Mouse (Mus musculus) forebrain, embryonic 13.5 days (tissue): ENCODE results near the gene Cnppd1. TPM values are rescaled to one million over a fixed set of nuclear protein-coding genes. Genes with fewer than 3 reads are reported as not detected.

ENCODE experiments used
- ATAC-seq: fragments of 200-750 bp; cut with Nextera tagmentation; 2 replicates; pipeline ENCODE4 v1.8.0; 2017
- H3K27ac ChIP-seq: fragments of 300-500 bp; sonication (generic); 2 replicates; pipeline ENCODE4 v1.5.1; 2015; ENCODE audit warnings: inconsistent platforms, mild to moderate bottlenecking, moderate library complexity
- H3K27me3 ChIP-seq: fragments of 300-500 bp; sonication (generic); 2 replicates; pipeline ENCODE4 v1.6.1; 2015; ENCODE audit warnings: mild to moderate bottlenecking, inconsistent platforms
- H3K36me3 ChIP-seq: fragments of 300-500 bp; sonication (generic); 2 replicates; pipeline ENCODE4 v1.6.1; 2015; ENCODE audit warnings: mild to moderate bottlenecking, inconsistent platforms; ENCODE audit not compliant: poor library complexity, severe bottlenecking
- H3K4me1 ChIP-seq: fragments of 300-500 bp; sonication (generic); 2 replicates; pipeline ENCODE4 v1.6.1; 2015; ENCODE audit warnings: inconsistent platforms
- H3K4me2 ChIP-seq: fragments of 300-500 bp; sonication (generic); 2 replicates; pipeline ENCODE4 v1.6.1; 2015; ENCODE audit warnings: inconsistent platforms, mild to moderate bottlenecking, moderate library complexity
- H3K4me3 ChIP-seq: fragments of 300-500 bp; sonication (generic); 2 replicates; pipeline ENCODE4 v1.5.1; 2015; ENCODE audit warnings: mild to moderate bottlenecking, inconsistent platforms
- H3K9ac ChIP-seq: fragments of 300-500 bp; sonication (generic); 2 replicates; pipeline ENCODE4 v1.6.1; 2015; ENCODE audit warnings: mild to moderate bottlenecking, inconsistent platforms
- H3K9me3 ChIP-seq: fragments of 300-500 bp; sonication (generic); replicated peaks from 2 replicates; pipeline ENCODE4 v1.6.1; 2016; ENCODE audit warnings: inconsistent platforms
- WGBS: fragments of 180-500 bp; shearing (Covaris S2); methylation state at CpG from one replicate; pipeline ENCODE4 v1.1.7; 2015; 5-methylcytosine and 5-hydroxymethylcytosine counted together
- polyA plus RNA-seq: library from polyadenylated mRNA; unstranded; fragments of >200 nt; fragmentation: Nextera tagmentation; extraction: Ambion mirVana; gene quantifications from 2 replicates; pipeline ENCODE4 v1.2.1, GENCODE M21; 2015

Gene Cnppd1
- polyA plus RNA-seq, 1 experiment from 2014 or later, result 47.1 TPM

DNA sequence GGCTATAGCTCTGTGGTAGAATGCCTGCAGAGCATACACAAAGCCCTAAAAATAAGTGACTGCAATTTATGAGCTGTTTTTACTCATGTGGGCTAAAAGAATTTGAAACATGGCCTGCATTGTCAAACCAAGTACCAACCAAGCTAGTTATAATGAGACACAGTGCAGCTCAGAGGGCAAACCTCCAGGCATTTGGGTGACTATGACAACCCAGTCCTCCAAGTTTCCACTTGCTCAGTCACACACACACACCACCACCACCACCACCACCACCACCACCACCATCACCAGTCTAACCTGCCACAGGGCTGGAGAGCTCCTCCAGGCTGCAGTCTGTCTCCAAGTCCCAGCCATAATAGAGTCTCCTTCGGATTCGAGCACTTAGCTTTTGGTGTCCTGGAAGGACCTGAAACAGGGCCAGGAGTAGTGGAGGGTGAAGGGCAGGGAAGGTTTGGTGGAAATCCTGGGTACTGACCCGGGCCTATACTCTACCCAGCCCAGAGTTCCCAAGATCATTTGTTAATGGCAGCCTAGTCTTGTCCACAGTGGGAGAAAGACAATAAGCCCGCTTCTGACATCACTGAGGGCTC lies 1.8 kb downstream of the Cnppd1 start:
- WGBS, result 65% methylated on average over 4 of the region's 4 CpGs
- peak overlapping the region; percentile 87 for H3K4me3 ChIP-seq
- peak overlapping the region; percentile 99 for H3K4me2 ChIP-seq
- ATAC-seq, result no peak
- peak overlapping the region; percentile 94 for H3K9ac ChIP-seq
- H3K27ac ChIP-seq, result no peak overlapping the region
- H3K27me3 ChIP-seq, result no peaks in the 10 kb centered on the region
- H3K4me1 ChIP-seq, result peaks cover 36% of the 10 kb centered on the region
- H3K36me3 ChIP-seq, result peaks cover 55% of the 10 kb centered on the region
- H3K9me3 ChIP-seq, result no peaks in the 10 kb centered on the region

- WGBS, result 92% methylated on average over 2 of the region's 2 CpGs
- no peaks in the 10 kb centered on the region for H3K27me3 ChIP-seq
- no peak overlapping the region for H3K4me3 ChIP-seq
- H3K9me3 ChIP-seq, result no peaks in the 10 kb centered on the region
- no peak overlapping the region for H3K9ac ChIP-seq
- peaks cover 49% of the 10 kb centered on the region for H3K36me3 ChIP-seq
- H3K27ac ChIP-seq, result no peak overlapping the region
- no peak overlapping the region for H3K4me2 ChIP-seq
- H3K4me1 ChIP-seq, result peaks cover 25% of the 10 kb centered on the region
- no peak for ATAC-seq
These were observed 4.1 kb downstream of the Cnppd1 start for GRCm38 (mm10) chr1:75138448-75138847.

- Histone ChIP-seq H3K9me3 (no peaks in the 10 kb centered on the region), H3K27ac (no peak overlapping the region), H3K4me3 (no peak overlapping the region), H3K36me3 (peaks cover 49% of the 10 kb centered on the region), H3K4me1 (peaks cover 23% of the 10 kb centered on the region), H3K4me2 (no peak overlapping the region), H3K27me3 (no peaks in the 10 kb centered on the region), H3K9ac (no peak overlapping the region)
- 76% methylated on average over 3 of the region's 3 CpGs for WGBS
- no peak for ATAC-seq
These were observed 5.8 kb downstream of the Cnppd1 start for GRCm38 (mm10) chr1:75136730-75137129.

DNA sequence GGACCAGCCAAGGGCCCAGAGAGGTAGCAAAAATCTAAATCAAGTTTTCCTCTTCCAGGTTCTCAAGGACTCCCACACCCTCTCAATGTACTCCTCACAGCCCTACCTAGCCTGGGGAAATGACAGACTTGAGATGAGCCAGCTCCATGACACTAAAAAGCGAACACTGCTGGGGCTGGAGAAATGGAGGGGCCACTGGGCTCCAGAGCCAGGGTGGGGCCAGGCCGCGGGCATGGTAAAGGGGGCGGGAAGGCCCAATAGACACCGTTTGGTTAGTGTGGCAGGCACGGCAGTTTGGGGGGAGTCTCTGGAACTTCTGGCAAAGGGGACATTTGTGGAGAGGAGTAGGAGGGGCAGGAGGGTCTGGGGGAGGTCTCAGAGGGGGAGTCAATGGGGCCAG lies 6.2 kb downstream of the Cnppd1 start:
- H3K27ac ChIP-seq, result no peak overlapping the region
- WGBS, result 94% methylated on average over 6 of the region's 6 CpGs
- H3K27me3 ChIP-seq, result no peaks in the 10 kb centered on the region
- no peak for ATAC-seq
- H3K9ac ChIP-seq, result no peak overlapping the region
- peaks cover 20% of the 10 kb centered on the region for H3K4me1 ChIP-seq
- H3K4me2 ChIP-seq, result no peak overlapping the region
- peaks cover 49% of the 10 kb centered on the region for H3K36me3 ChIP-seq
- no peaks in the 10 kb centered on the region for H3K9me3 ChIP-seq
- H3K4me3 ChIP-seq, result no peak overlapping the region

DNA sequence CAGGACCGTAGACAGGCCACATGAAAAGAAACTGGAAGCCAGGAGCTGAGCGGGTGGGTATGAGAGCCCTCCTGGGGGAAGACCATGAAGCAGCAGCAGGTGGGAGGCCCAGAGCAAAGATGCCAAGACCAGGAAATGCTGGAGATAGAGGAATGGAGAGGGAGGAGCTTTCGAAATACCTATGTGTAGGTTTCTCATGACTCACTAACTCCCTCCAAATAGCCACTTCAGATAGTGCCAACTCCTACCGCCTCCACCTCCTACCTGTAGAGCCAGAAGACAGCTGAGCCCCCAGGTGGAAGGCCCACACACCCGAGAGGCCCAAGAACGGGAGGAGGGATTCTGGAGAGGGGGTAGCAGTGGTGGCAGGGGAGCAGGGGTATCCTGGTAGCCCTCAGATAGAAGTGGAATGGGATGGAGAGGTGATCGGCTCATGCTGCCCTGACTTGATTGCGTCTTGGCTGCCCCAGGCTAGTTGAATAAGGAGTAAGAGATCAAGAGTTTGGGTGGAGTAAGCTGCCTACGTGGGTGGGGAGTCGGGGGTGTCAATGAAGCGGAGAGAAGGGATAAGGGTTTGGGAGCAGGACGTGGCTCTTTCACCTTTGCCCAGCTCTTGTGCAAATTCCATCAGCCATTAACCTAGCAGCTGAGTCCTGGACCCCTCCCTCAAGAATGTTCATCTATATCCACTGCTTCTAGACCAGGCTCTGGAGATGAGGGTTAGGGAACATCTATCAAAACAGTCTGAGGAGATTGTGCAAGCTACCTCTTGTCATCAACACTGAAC lies 8.9 kb downstream of the Cnppd1 start, which contains the start of gene Slc23a3:
Slc23a3 (minus strand) TSS at position 470 of the 787 bp plus-strand sequence.
- Histone ChIP-seq H3K36me3 (peaks cover 37% of the 10 kb centered on the region), H3K4me3 (no peak within 1 kb of the TSS), H3K27ac (no peak within 1 kb of the TSS), H3K9ac (no peak within 1 kb of the TSS), H3K4me2 (no peak within 1 kb of the TSS), H3K9me3 (no peaks in the 10 kb centered on the region), H3K4me1 (no peaks in the 10 kb centered on the region), H3K27me3 (0 out of 2 replicates have a peak, but pooled peaks cover 3% of the 10 kb centered on the region)
- no peak for ATAC-seq
- 66% methylated on average over 12 of the region's 12 CpGs for WGBS

DNA sequence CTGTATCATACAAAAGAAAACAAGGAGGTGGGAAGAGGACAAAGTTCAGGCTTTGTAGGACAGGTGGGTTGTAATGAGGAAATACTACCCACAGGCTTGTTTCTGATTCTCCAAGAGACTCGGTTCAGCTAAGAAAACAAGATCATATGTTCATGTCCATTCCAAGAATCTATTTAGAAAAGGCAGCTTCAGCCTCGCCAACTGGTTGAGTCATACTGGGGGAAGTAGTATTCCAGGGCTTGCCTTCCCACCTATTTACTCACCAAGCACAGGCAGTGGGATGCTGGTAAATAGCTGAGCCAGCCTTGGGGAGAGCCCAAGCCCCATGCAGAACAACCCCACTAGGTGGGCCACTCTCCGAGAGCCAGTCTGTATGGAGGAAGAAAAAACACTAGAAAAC lies 13.9 kb downstream of the Cnppd1 start:
- 73% methylated on average over 3 of the region's 3 CpGs for WGBS
- no peak overlapping the region for H3K4me3 ChIP-seq
- no peak for ATAC-seq

GRCm38 (mm10) chr1:75125418-75125817 lies 17.1 kb downstream of the Cnppd1 start:
- Histone ChIP-seq H3K4me1 (0 out of 2 replicates have a peak, but pooled peaks cover 5% of the 10 kb centered on the region), H3K36me3 (no peaks in the 10 kb centered on the region), H3K4me2 (peak overlapping the region; percentile 61), H3K27me3 (0 out of 2 replicates have a peak, but pooled peaks cover 3% of the 10 kb centered on the region), H3K9me3 (no peaks in the 10 kb centered on the region), H3K4me3 (peak overlapping the region; percentile 56), H3K9ac (no peak overlapping the region), H3K27ac (peak overlapping the region; percentile 91; the same call in 1 of the 2 replicates)
- WGBS, result 35% methylated on average over 5 of the region's 5 CpGs
- ATAC-seq, result no peak

More for the DNA sequence above, 13.9 kb downstream of the Cnppd1 start:
- 0 out of 2 replicates have a peak, but pooled peaks cover 3% of the 10 kb centered on the region for H3K27me3 ChIP-seq
- H3K36me3 ChIP-seq, result no peaks in the 10 kb centered on the region
- no peak overlapping the region for H3K4me2 ChIP-seq
- no peaks in the 10 kb centered on the region for H3K9me3 ChIP-seq
- H3K27ac ChIP-seq, result no peak overlapping the region
- H3K9ac ChIP-seq, result no peak overlapping the region
- 0 out of 2 replicates have a peak, but pooled peaks cover 5% of the 10 kb centered on the region for H3K4me1 ChIP-seq

DNA sequence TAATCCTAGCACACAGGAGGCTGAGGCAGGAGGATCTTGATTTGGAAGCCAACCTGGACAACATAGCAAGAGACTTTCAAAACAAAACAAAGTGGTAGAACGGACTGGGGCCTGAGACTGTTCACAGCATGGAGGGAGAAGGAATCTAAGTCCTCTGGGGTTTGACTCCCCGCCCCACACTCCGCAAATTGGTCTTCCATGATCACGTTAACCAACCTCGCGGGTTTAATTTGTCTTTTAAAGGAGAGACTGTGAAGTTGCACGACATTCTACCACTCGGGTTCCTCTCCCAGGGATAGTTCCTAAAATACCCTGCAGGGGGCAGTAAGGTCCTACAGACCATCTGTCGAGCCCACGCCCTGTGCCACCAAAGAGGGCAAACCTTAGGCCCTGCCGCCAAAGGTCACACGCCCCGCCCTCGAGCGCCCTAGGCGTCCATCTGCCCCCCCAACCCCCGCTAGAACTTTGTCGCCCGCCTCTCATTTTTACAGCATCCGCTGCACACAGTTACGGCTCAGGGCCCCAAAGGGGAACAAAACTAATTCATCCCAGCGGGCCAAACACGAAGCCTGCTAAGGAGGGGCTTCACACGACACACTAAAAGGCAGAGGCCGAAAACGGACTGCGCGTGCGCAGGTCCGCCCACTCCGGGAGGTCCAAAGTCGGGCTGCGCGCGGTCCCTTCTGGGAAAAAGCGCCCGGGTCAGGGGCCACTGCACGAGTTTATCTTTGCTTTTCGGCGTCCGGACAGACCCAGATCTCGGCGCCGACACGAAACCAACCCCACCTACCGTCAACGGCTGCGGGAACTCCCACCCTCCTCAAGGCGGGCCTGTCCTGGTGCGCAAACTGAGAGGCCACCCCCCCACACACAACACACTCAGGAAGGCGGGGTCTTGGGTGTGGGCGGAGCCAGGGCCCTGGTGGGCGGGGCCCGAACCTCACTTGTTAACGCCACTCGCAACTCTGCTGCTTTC lies 17.9 kb downstream of the Cnppd1 start, which contains the start of gene Nhej1:
Nhej1 (minus strand) TSS at position 855 of the 976 bp plus-strand sequence.
- Histone ChIP-seq H3K36me3 (no peaks in the 10 kb centered on the region), H3K9ac (peak within 1 kb of the TSS; percentile 66), H3K4me1 (0 out of 2 replicates have a peak, but pooled peaks cover 5% of the 10 kb centered on the region), H3K4me3 (peak within 1 kb of the TSS; percentile 56), H3K4me2 (peak within 1 kb of the TSS; percentile 61), H3K27me3 (0 out of 2 replicates have a peak, but pooled peaks cover 3% of the 10 kb centered on the region), H3K27ac (peak within 1 kb of the TSS; percentile 91), H3K9me3 (no peaks in the 10 kb centered on the region)
- ATAC-seq, result peak; percentile 96
- 2% methylated on average over 56 of the region's 56 CpGs for WGBS

DNA sequence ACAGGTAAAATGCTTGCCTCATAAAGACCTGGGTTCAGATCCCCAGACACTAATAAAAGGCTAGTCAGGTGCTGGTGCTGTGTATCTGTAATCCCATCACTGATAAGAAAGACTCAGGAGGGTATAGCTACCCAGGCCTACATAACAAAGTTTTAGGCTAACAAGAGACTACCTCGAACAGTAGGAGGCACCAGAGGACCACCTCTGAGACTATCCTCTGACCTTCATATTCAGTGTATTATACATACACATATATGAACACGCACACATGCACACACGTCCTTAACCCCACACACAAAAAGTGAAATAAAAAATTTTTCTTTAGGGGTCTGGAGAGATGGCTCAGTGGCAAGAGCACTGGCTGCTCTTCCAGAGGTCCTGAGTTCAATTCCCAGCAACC lies 20.3 kb downstream of the Cnppd1 start:
- WGBS, result 78% methylated on average over 3 of the region's 3 CpGs
- Histone ChIP-seq H3K27me3 (no peaks in the 10 kb centered on the region), H3K36me3 (no peaks in the 10 kb centered on the region), H3K4me1 (0 out of 2 replicates have a peak, but pooled peaks cover 5% of the 10 kb centered on the region), H3K9me3 (no peaks in the 10 kb centered on the region), H3K4me3 (no peak overlapping the region), H3K4me2 (no peak overlapping the region), H3K9ac (no peak overlapping the region), H3K27ac (no peak overlapping the region)
- no peak for ATAC-seq
